Mouse (Mus musculus): ENCODE results near the gene Slc8a2. TPM values are rescaled to one million over a fixed set of nuclear protein-coding genes. Genes with fewer than 3 reads are reported as not detected.

Slc8a2 gene
- total RNA-seq, 2 experiments from 2014 or later, result not detected

GRCm38 (mm10) chr7:16203505-16203903 is 73.9 kb downstream of the Slc8a2 start:
- no peak for ATAC-seq (replicated peaks; ENCODE audit: low FRiP score, low TSS enrichment, poor library complexity, severe bottlenecking)

- no peak for ATAC-seq (replicated peaks; ENCODE audit: low FRiP score, low TSS enrichment, poor library complexity, severe bottlenecking)
Measured at GRCm38 (mm10) chr7:16204791-16205190, 75.2 kb downstream of the Slc8a2 start.

- no peak for ATAC-seq (replicated peaks; ENCODE audit: low FRiP score, low TSS enrichment, poor library complexity, severe bottlenecking)
Measured at GRCm38 (mm10) chr7:16207076-16207475, 77.5 kb downstream of the Slc8a2 start.

GRCm38 (mm10) chr7:16207496-16207895 is 77.9 kb downstream of the Slc8a2 start:
- no peak for ATAC-seq (replicated peaks; ENCODE audit: low FRiP score, low TSS enrichment, poor library complexity, severe bottlenecking)

- ATAC-seq (replicated peaks; ENCODE audit: low FRiP score, low TSS enrichment, poor library complexity, severe bottlenecking), result no peak
Measured at GRCm38 (mm10) chr7:16208781-16209665, 79.4 kb downstream of the Slc8a2 start.

Other genes starting within 250 kb of the Slc8a2 start
- not detected in 2 replicates for gene Crx, start 249.9 kb upstream of the Slc8a2 start, total RNA-seq (2014; fragmentation: Nextera tagmentation)
- gene Crx, start 249.9 kb upstream of the Slc8a2 start, total RNA-seq (2017), result not detected in 2 replicates
- gene Crxos, start 247.2 kb upstream of the Slc8a2 start, total RNA-seq (2014; fragmentation: Nextera tagmentation), result not detected in 2 replicates
- not detected in 2 replicates for gene Crxos, start 247.2 kb upstream of the Slc8a2 start, total RNA-seq (2017)
- 280 and 304 TPM in 2 replicates for gene Selenow, start 207.4 kb upstream of the Slc8a2 start, total RNA-seq (2014; fragmentation: Nextera tagmentation)
- gene Selenow, start 207.4 kb upstream of the Slc8a2 start, total RNA-seq (2017), result 47.7 and 76.3 TPM in 2 replicates
- gene Nop53, start 183.8 kb upstream of the Slc8a2 start, total RNA-seq (2014; fragmentation: Nextera tagmentation), result 117 and 138 TPM in 2 replicates
- 260 and 313 TPM in 2 replicates for gene Nop53, start 183.8 kb upstream of the Slc8a2 start, total RNA-seq (2017)
- 2.7 and 3.3 TPM in 2 replicates for gene Ehd2, start 162.3 kb upstream of the Slc8a2 start, total RNA-seq (2014; fragmentation: Nextera tagmentation)
- 1.4 and 1.5 TPM in 2 replicates for gene Ehd2, start 162.3 kb upstream of the Slc8a2 start, total RNA-seq (2017)
- gene Bicra, start 81.9 kb upstream of the Slc8a2 start, total RNA-seq (2014; fragmentation: Nextera tagmentation), result 12.6 and 21.3 TPM in 2 replicates
- 0.15 and 1.8 TPM in 2 replicates for gene Bicra, start 81.9 kb upstream of the Slc8a2 start, total RNA-seq (2017)
- gene Zfp541, start 68.0 kb upstream of the Slc8a2 start, total RNA-seq (2014; fragmentation: Nextera tagmentation), result not detected in 2 replicates
- not detected in 2 replicates for gene Zfp541, start 68.0 kb upstream of the Slc8a2 start, total RNA-seq (2017)
- gene Napa, start 31.4 kb upstream of the Slc8a2 start, total RNA-seq (2014; fragmentation: Nextera tagmentation), result 92.2 and 111 TPM in 2 replicates
- 41.1 and 49.5 TPM in 2 replicates for gene Napa, start 31.4 kb upstream of the Slc8a2 start, total RNA-seq (2017)
- gene Kptn, start 9.9 kb upstream of the Slc8a2 start, total RNA-seq (2014; fragmentation: Nextera tagmentation), result 14.3 and 20.7 TPM in 2 replicates
- 5.1 and 10.5 TPM in 2 replicates for gene Kptn, start 9.9 kb upstream of the Slc8a2 start, total RNA-seq (2017)
- 0.42 and 0.49 TPM in 2 replicates for gene Meis3, start 45.3 kb downstream of the Slc8a2 start, total RNA-seq (2014; fragmentation: Nextera tagmentation)
- gene Meis3, start 45.3 kb downstream of the Slc8a2 start, total RNA-seq (2017), result not detected in 2 replicates
- gene Dhx34, start 92.2 kb downstream of the Slc8a2 start, total RNA-seq (2014; fragmentation: Nextera tagmentation), result 8.2 and 13.8 TPM in 2 replicates
- gene Dhx34, start 92.2 kb downstream of the Slc8a2 start, total RNA-seq (2017), result 3.6 and 3.7 TPM in 2 replicates
- 3.2 and 4.5 TPM in 2 replicates for gene C5ar2, start 114.3 kb downstream of the Slc8a2 start, total RNA-seq (2014; fragmentation: Nextera tagmentation)
- gene C5ar2, start 114.3 kb downstream of the Slc8a2 start, total RNA-seq (2017), result 3.5 and 4.0 TPM in 2 replicates
- gene C5ar1, start 129.7 kb downstream of the Slc8a2 start, total RNA-seq (2014; fragmentation: Nextera tagmentation), result 0.22 TPM in 1 of 2 replicates, not detected in the other
- gene C5ar1, start 129.7 kb downstream of the Slc8a2 start, total RNA-seq (2017), result 0.23 TPM in 1 of 2 replicates, not detected in the other
- gene Inafm1, start 143.8 kb downstream of the Slc8a2 start, total RNA-seq (2014; fragmentation: Nextera tagmentation), result 23.3 and 28.3 TPM in 2 replicates
- gene Inafm1, start 143.8 kb downstream of the Slc8a2 start, total RNA-seq (2017), result 14.8 and 18.4 TPM in 2 replicates
- gene Ccdc9, start 157.0 kb downstream of the Slc8a2 start, total RNA-seq (2014; fragmentation: Nextera tagmentation), result 57.1 and 65.7 TPM in 2 replicates
- gene Ccdc9, start 157.0 kb downstream of the Slc8a2 start, total RNA-seq (2017), result 106 and 110 TPM in 2 replicates
- gene Bbc3, start 178.6 kb downstream of the Slc8a2 start, total RNA-seq (2014; fragmentation: Nextera tagmentation), result 1.8 and 2.9 TPM in 2 replicates
- gene Bbc3, start 178.6 kb downstream of the Slc8a2 start, total RNA-seq (2017), result 3.1 and 4.4 TPM in 2 replicates